Mouse (Mus musculus): ENCODE measurements around the gene Sumf2.

Gene Sumf2

DNA sequence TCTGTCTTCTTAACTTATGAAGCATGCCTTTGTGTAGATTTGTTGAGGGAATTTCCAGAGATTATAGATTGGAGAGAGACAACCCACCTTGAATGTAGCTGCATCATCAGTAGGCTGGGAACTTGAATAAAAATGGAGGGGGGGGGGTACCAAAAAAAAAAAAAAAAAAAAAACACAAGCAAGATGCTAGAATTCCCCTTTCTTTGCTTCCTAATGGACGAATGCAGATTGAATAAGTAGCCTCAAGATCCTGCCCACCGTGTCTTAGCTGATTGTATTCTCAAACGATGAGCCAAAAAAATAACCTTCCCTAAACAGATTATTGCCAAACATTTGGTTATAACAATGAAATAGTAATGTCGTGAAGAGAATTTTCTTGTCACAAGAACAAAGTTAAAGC is 61.0 kb downstream of the Sumf2 start:
- in situ Hi-C loops (cut with MboI, MseI) = no loop called here

- in situ Hi-C loops (cut with MboI, MseI) = no loop called here
These were observed 61.6 kb downstream of the Sumf2 start, which contains the start of gene Nupr1l for GRCm38 (mm10) chr5:129908242-129908965. TSS of gene Nupr1l (plus strand) at chr5:129908540.

GRCm38 (mm10) chr5:129909147-129909546 is 62.4 kb downstream of the Sumf2 start:
- in situ Hi-C loops (cut with MboI, MseI) = no loop called here

- in situ Hi-C loops (cut with MboI, MseI) = no loop called here
These were observed 62.8 kb downstream of the Sumf2 start for GRCm38 (mm10) chr5:129909591-129909990.

Measured in T-helper 17 cell (primary cell).